Mouse (Mus musculus) lung, postnatal 36 days (tissue): ENCODE measurements around the gene Phb.

ENCODE experiments used
- DNase-seq: peaks from one replicate; pipeline ENCODE4 v3.0.0; 2022; ENCODE audit warnings: mixed read lengths

Phb gene

DNA sequence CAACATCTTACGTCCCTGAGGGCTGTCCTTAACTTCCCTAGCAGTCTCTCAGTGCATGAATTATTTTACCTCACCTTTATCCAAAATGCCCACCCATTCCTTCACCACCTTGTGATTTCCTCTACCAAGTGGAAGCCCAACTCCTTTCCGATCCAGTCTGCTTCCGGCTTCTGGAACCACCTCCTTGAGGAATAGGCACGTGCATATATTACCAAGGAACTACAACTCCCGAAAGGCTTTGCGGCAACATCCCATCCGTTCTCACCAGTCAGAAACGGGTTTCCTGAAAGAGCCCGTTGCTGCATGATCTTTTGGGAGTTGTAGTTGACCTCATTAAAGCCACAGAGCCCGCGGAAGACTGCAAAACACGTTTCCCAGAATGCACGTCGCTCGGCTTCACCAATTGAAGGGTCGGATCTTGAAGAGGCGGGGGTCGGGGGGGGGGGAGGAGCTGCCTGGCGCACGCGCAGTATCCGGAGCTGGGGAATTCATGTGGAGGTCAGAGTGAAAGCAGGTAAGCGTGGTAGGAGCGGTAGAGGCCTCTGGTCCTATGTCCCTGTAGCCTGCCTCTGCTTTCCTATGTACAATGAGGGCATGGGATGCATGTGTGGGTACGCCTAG, at the start of gene Phb:
Gene Phb (plus strand): TSS at position 429 of the 621 bp plus-strand sequence.
- DNase-seq, result peak; percentile 99

DNA sequence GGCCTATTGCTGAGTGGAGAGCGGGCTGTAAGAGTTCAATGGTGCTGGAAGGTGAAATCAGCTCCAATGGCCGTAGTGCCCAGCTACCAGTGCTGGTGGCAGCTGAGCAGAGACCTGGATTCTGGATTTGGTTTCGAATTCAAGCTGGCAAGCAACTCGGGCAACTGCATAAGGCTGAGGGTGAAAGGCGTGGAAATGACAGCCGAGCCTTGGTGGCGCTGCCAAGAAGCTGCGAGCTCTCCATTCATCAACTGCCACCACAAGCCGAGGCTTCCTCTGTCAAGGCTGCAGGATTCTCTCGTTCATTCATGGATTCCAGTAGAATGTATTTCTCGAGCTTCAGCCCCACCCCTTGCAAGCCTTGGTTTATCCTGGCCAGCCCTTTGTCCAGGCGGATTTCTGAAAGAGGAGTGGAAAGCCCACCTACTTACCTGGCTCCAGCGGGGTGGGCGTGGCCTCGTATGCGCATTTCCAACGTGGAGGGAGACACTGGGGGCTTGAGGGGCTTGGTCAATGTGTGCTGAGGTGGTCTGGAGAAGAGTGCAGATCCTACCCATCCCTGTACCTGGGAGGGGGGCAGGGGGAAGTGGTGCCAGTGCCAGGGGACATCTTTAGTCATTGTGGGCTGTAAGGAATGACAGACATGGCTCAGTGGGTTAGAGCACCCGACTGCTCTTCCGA, 48.8 kb upstream of the Phb start:
- DNase-seq, result peak; percentile 18

DNA sequence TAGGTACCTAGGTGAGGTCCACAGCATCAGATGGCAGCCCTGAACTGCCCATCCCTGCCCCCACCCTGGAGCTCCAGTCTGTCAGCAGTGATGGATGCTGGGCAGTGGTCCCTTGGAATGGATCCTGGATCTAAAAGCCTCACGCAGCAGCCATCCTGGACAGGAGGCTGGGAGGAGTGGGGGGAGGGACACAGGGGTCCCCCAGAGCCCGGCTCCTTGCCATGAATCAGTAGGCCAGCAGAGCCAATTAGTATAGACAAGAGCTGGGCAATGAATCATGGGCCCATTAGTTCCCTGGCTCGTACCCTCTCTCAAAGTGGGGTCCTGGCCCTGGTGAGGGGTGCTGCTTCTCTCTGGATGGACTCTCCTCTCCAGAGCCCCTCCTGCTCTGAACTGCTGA, 47.7 kb upstream of the Phb start:
- DNase-seq, result no peak

DNA sequence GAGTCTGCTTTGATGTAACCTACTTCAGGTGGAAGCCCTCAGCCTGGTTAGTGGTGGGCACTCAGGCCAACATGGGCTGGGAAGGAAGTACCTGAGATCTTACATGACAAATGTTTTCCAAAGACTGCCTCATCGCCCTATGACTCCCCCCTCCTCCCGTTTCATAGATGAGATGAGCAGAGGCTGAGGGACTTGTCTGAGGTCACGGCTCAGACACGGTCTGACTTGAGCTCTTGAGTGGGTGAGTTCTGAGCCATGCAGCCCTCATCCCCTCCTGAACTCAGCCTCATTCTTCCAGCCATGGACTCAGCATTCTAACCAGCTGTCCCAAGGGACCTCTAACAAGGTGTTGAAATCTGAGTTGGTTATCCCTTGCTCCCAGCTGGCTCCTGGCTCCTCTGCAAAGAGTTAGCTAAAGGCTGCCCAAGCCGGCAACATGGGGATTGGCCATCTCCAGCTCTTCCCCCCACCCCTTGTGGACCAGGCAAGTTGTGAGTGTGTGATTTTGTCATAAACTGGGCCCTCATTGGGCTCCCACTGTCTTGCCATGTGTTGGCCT, 46.8 kb upstream of the Phb start:
- DNase-seq, result no peak

DNA sequence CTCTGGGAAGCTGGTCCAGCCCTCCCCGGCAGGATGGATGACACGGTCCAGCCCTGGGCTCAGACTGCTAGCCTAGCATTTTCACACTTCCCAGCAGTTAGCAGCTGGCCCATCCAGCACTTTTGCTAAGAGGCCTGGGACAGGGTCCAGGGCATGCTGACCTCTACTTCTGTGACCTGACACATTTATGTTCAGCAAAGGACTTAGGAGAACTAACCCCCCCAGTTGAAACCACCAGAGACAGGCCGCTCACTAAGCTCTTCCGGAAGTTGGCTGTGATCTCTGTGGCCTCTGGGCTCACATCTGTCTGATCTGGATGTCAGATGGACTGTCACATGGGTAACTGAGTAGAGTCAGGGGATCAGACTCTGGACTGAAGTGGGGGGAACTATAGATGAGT, 45.7 kb upstream of the Phb start:
- no peak for DNase-seq

DNA sequence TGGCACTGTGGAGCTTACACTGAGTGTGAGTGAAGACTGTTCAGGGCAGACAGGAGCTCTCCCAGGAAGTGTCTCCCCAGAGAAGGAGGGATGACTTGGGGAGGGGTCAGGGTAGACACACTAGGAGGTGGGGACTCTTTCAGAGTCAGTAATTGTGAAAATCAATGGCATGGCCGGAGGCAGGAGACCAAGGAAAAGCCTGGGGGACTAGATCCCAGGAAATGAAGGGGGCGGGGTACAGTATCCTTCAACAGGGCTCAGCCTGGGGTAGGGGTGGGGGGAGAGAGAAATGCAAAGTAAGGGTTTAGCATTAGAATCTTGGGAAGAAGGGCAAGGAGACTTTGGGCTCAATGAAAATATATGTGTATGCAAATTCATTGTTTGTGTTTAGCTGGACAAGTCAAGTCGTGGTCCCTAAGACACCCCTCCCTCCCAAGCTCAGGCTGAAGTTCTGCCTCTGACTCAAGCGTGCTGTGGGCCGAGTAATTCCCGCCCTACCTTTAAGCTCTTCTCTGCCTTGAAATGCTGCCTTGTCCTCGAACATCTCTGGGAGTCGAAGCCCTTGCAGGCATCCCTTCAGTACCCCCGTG, 45.1 kb upstream of the Phb start:
- DNase-seq, result no peak

DNA sequence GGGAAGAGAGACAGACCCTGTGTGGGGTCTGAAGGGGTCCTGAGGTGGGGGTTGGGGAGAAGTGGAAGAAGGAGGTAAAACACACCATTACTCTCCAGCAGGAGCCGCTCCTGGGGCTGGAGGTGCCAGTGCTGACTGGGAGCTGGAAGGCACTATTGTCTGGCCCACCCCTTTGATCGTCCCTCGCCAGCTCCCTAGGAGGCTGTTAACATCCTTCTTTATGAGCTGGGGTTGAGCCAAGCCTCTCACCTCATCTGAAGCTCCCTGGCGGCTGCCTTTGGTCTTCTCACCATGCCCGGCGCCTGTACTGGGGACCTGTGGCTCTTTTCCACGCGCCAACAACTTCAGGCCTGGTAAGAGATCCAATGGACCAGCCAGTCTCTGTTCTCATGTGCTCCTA, 44.3 kb upstream of the Phb start:
- DNase-seq, result no peak

DNA sequence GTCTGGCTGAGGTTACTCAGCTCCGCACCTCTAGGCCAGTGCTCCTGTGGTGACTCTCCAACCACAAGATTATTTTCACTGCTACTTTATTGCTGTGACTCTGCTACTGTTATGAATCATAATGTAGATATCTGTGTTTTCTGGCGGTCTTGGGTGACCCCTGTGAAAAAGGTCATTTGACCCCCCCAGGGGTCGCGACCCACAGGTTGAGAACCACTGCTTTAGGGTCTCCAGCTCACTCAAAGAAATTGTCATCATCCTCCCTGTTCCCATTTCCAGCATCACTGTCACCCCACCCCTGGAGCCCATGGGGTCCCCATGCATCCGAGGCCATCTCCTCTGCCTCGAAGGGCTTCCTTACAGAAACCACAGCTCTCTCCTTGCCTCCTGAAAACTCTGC, 36.2 kb upstream of the Phb start:
- no peak for DNase-seq

DNA sequence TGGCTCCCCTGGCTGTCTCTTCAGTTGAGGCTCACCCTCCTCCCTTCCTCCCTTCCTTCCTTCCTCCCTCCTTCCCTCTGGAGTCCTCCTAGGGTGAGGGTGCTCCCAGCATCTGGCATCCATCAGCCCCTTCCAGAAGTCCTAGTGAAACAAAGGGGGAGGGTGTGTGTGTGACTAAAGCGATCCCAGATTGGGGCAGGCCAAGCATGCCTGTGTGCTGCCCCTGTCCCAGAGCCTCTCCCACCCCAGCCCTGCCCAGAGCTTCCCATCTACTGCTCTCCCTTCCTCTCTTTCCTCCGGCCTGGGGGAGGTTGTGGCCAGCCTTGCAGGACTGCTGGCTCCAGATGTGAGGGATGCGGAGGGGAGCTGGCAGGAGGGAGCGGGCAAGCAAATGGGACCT, 35.5 kb upstream of the Phb start:
- DNase-seq, result no peak

DNA sequence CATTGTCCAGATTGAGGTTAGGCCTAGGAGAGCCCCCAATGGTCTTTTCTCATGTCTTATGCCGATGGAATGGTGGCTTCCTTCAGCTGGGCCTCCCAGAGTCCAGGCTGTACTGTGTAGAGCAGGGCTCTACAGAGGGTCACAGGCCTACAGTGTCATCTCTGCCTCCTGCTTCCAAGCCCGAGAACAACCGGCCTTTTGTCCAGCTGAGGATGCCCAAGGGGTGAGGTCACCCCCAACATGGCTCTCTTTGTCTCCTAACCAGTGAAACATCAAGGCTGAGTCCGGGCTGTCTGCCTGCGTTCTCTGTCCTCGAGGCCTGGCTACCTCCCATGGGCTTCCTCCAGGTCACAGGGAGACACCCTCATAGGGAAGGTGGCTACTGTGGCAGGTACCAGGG, 34.3 kb upstream of the Phb start:
- no peak for DNase-seq

DNA sequence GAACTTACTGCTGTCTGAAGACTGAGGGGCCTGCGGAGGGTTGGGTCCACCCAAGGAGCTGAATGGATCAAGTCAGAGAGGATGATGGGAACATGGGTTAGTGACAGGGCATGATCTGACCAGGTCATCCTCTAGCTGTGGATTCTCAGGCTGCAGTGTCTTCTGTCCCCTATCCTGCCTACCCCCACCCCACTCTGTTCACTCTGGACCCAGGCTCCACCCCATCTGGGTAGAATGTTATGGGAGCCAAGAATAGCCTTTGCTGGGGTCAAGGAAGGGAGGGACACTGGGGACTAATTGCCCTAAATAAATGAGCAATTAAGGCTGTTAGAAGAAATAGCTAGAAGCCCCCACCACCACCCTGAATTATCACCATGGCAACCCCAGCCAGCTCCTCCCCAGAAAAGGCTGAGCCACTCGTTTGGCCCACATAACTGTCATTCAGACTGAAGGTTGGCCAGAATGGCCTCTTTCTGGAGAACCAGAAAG, 33.2 kb upstream of the Phb start:
- DNase-seq, result no peak

DNA sequence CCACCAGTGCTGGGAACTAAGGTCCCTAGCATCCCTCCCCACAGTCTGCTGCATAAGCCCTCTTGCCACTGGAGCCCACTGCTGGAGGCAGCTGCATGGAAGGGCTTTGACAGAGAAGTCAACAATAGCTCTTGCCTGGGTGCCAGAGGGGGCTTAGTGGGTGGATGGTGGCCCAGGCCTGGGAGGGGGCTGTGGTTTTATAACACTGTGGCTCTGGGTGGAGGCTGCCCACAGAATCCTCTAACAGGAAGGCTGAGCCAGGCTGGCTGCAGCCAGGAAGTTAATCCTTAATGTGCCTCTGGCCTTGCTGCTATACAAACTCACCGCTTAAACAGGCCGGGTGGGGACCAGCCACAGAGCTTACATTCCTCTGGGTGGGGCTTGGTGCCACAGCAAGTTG, 31.7 kb upstream of the Phb start:
- no peak for DNase-seq

DNA sequence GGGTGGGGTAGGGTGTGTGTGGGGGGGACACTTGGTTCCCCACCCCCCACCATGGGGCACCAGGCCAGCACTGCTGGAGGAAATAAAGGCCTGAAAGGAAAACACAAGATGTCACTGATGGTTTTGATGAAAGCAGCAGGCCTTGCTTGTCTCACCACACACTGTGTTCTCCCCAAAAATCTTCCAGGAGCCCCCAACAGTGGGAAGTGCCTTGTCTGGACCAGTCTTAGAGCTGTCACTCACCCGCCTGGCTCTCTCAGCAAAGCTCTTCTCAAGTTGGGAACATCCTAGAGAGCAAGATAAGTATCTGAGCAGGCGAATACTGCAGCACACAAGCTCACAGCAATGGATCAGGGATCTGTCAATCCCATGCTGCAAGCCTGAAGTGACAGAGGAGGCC, 26.0 kb upstream of the Phb start:
- no peak for DNase-seq

DNA sequence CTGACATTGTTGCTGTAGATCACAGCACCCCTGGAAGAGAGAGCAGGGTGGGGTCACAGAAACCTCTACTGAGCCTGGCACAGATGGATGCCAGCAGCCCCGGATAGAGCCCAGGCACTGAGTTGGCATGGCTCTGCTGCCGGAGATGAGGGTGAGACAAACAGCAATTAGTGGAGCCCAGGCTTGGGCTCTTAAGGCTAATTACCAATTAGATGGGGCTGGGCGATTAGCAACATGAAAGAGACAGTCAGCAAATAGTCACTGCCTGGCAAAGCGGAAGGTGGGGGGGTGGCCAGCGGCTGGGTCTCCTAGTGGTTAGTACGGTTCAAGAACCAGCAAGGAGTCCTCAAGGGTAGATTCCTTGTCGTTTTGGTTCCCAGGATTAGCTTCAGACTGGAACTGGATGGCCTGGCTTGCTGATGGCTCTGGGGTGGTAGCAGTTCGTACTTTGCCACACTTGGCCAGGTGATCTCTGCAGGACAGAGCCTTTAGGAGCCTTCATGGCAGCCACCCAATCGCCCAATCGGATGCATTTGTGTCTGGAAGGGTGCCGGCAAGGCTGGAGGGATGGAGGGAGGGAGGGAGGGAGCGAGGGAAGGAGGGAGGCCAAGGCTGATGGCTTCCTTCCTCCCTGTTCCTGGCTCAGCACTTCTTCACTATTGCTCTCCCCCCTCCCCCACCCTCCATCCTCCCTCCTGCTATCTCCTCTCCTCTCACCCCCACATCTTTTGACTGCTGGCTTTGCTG, 24.1 kb upstream of the Phb start:
- no peak for DNase-seq

DNA sequence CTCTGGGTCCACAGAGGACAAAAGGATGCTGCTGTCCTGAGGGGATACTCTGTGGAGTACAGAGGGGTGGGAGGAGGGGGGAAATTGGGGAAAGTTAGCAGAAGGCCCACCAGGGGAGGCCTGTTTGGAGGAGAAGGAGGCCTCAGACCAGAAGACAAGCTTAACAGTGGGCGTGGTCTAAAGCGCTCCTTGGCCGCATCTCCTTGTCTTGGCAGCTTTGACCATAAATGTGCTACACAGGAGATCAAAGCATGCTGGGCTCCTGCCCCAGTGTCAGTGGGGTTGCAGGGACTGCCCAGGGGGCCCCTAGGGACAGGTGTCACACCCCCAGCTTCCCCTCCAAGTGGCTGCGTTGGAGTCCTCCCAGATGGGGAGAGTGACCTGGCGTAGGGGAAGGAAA, 22.9 kb upstream of the Phb start:
- no peak for DNase-seq

DNA sequence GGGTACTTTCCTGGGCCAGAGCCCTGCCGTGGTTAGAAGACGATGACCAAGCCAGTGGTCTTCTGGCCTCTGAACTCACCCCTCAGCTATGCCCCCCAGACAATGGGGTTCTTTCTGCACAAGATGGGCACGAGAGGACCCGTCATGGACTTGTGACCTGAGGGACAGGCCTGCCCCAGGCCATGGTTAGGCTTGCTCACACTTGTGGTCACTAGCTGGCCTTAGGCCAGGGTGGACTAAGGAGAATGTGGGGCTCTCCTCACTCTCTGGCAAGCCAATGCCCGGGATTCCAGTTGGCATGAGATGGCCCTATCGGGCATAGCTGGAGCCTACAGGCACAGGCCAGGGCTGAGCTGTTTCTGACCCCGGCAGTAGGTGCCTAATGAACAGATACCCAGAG, 22.4 kb upstream of the Phb start:
- no peak for DNase-seq

DNA sequence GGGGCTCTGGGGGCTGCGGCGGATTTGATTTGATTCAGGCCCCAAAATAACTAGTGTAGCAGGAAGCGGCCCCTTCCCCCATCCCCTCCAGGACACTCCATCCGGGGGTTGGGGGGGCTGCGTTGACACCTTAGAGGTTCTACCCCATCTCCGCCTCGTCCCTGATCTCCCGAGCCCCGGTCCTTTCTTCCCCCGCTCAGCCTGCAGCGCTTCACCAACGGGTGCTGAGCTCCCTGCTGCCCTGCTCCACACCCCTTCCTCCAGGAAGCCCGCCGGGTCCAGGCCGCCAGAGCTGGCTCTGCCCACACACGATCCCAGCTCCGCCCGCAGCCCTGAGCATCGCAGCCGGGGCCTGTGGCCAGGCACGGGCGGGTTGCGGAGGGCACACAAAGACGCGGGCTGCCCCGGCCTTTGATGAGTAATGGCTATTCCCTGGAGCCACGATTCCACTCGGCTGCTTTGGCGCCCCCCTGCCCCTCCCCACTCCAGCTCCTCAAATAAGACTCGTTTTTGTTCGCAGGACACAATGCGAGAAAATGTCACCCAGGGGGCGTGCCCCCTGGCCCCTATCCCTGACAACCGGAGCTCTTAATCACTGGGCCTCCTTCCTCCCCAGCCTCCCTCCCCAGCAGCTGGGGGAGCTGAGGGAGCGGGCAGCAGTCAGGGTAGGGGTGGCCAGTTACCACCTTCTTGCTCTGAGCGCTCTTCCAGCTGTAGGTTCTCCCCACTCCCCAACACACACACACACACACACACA, 21.2 kb upstream of the Phb start:
- no peak for DNase-seq

DNA sequence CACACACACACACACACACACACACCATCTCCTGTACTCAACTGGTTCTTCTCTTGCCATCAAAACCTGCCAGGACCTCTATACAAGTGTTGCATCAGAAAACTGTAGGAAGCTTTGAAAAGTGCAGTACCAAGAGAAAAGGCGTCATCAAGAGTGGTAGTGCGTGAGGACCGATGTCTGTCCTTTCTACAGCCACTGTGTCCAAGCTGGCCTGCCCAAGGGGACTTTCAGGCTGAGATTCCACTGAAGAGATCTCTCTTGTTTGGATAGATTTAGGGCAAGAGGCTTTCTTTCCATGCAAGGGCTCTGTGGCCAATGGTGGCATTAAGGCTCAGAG, 20.6 kb upstream of the Phb start:
- no peak for DNase-seq

DNA sequence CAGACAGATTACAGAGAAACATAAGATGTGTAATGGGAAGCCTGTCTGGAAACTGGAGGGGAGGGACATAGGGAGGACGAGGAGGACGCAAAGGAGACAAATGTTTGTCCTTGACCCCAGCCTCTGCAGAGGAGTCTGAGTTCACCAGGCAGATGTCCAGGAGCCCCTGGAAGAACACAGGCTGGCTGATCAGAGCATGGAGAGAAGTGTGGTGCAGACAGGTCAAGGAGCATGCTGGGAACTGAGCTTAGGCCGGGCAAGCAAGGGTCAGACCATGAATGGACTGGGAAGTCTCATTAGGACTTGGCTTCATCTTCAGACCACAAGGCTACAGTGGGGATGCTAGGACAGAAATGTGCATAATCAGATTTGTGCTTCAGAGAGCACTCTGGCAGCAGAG, 19.0 kb upstream of the Phb start:
- no peak for DNase-seq

DNA sequence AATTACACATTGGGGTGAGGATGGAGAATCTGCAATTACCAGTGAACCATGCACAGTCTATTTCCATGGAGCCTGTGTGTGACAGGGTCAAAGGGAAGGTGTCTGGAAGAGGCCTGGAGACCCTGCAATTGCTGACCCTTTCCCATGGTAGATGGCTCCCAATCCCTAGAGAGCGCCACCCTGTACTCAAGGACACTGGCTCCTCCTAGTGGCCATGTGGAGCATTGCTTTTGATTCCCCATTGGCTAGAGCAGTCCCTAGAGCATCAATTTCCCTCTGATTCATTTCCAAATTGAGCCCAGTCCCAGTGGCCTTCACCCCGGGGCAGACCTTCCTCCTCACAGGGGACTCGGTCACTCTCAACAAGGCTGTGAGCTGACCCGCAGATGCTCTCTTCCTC, 17.9 kb upstream of the Phb start:
- peak; percentile 87 for DNase-seq

DNA sequence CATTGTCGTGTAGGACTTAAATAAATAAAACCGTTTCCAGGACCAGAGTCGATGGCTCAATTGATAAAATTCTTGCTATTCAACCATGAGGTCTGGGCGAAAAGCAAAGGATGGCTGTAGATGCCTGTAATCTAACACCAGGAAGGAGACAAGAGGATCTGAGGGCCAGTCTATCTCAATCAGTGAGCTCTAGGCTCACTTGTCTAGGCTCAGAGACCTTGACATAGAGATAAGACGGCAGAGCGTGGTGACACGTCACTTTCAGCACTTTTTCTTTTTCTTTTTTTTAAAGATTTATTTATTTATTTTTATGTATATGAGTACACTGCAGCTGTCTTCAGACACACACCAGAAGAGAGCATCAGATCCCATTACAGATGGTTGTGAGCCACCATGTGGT, 17.2 kb upstream of the Phb start:
- no peak for DNase-seq

DNA sequence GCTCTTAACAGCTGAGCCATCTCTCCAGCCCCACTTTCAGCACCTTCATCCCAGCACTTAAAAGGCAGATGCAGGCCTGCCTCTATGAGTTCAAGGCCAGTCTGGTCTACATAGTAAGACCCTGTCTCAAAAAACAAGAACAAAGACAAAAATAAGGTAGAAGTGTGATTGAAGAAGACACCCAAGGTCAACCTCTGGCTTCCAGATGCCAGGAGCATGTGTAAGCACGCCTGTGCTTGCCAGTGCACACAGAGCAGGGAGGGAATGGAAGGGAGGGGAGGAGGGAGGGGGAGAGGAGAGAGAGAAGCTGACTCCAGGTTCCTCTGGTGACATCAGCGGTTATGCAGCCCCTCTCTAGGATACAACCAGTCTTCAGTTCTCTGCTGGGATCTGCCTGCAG, 16.8 kb upstream of the Phb start:
- DNase-seq, result no peak

DNA sequence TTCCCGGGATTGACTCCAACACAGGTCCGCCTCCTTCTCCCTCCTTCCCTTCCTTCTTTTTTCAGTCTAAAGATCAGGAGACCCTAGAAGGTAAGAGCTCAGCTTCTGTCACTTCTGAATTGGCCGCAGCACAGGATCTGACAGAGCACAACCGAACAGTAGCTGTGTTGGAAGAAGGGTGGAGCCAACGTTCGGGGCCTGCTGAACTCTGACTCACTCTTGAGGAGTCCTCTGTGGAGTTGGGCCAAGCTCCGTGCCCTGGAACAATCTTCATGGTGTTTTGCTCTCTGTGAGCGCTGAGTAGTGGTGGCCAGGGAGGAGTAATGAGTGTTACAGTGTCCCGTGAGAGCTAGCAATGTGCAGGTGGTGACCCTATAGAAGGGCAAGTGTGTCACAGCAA, 15.8 kb upstream of the Phb start:
- DNase-seq, result peak; percentile 16
